Mouse (Mus musculus) spleen, adult 2 months (tissue): ENCODE measurements at regions not wholly inside any gene's neighbourhood (a gene's known extent, or its start where the extent isn't known, plus 50 kb on each side); places are given as distances from the start of the nearest gene placed in this dataset.

Experiments
- CTCF ChIP-seq: fragments of 200-500 bp; IDR thresholded peaks from 2 replicates; pipeline ENCODE4 v1.5.1; 2011; ENCODE audit warnings: mild to moderate bottlenecking, inconsistent platforms; ENCODE audit not compliant: insufficient read depth, insufficient read length, insufficient replicate concordance; ENCODE audit errors: extremely low read depth
- POLR2A ChIP-seq: fragments of 200-500 bp; IDR thresholded peaks from 2 replicates; pipeline ENCODE4 v1.6.1; 2011; ENCODE audit warnings: low read depth, low read length, inconsistent platforms

DNA sequence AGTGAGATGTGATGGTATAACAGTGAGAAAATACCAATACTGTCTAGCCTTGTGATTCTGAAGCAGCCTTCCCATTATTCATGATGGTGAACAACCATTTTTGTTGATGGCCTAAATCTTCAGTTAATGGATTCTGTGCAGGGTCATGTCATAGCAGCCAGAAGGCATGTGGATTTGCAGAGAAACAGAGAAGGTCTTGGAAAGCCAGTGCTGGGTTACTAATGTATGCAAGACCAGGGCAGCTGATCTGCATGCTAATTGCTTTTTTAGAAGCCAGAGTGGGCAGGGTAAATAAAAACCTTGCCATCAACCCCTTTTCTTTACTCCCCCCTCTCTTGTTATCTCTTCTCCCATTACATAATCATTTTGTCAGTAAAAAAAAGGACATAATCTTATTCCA, 278.3 kb upstream of the Ngly1 start:
- TF ChIP-seq CTCF = no peak
- TF ChIP-seq POLR2A = no peak
